Mouse (Mus musculus) heart, postnatal 0 days (tissue): Measurements from ENCODE around the gene Tada2b. TPM values are rescaled to one million over a fixed set of nuclear protein-coding genes. Genes with fewer than 3 reads are reported as not detected.
A peak's percentile ranks its signal among the peaks of the same experiment; 100 is the strongest.

ENCODE experiments used
- ATAC-seq: fragments of 200-750 bp; cut with Nextera tagmentation; 2 replicates; pipeline ENCODE4 v1.8.0; 2017; ENCODE audit warnings: low read depth, moderate number of reproducible peaks, moderate library complexity; ENCODE audit not compliant: insufficient read depth
- DNase-seq: peaks from one replicate; pipeline ENCODE4 v3.0.0-alpha.2; 2016; ENCODE audit warnings: low spot score
- H3K27ac ChIP-seq: fragments of 300-500 bp; sonication (generic); 2 replicates; pipeline ENCODE4 v1.5.1; 2014; ENCODE audit warnings: low read depth, mild to moderate bottlenecking
- H3K27me3 ChIP-seq: fragments of 300-500 bp; sonication (generic); 2 replicates; pipeline ENCODE4 v1.6.1; 2014; ENCODE audit warnings: low read length, mixed read lengths; ENCODE audit not compliant: control insufficient read depth, insufficient read depth
- H3K36me3 ChIP-seq: fragments of 300-500 bp; sonication (generic); replicated peaks from 2 replicates; pipeline ENCODE4 v1.6.1; 2014; ENCODE audit warnings: low read length, mixed read lengths; ENCODE audit not compliant: control insufficient read depth, insufficient read depth
- H3K4me1 ChIP-seq: fragments of 300-500 bp; sonication (generic); 2 replicates; pipeline ENCODE4 v1.6.1; 2014; ENCODE audit warnings: antibody characterized with exemption; ENCODE audit not compliant: control insufficient read depth, insufficient read depth
- H3K4me2 ChIP-seq: fragments of 300-500 bp; sonication (generic); 2 replicates; pipeline ENCODE4 v1.6.1; 2014; ENCODE audit warnings: low read depth, mild to moderate bottlenecking, low read length, moderate library complexity
- H3K4me3 ChIP-seq: fragments of 300-500 bp; sonication (generic); 2 replicates; pipeline ENCODE4 v1.5.1; 2014; ENCODE audit warnings: low read depth, low read length
- H3K9ac ChIP-seq: fragments of 300-500 bp; sonication (generic); replicated peaks from 2 replicates; pipeline ENCODE4 v1.6.1; 2014; ENCODE audit warnings: low read depth, low read length, mixed read lengths
- H3K9me3 ChIP-seq: fragments of 300-500 bp; sonication (generic); replicated peaks from 2 replicates; pipeline ENCODE4 v1.6.1; 2016; ENCODE audit warnings: low read length; ENCODE audit not compliant: control insufficient read depth
- CTCF ChIP-seq: IDR thresholded peaks from 2 replicates; pipeline ENCODE4 v1.5.1; 2016; ENCODE audit warnings: antibody characterized with exemption, control low read depth, low read depth
- EP300 ChIP-seq: IDR thresholded peaks from 2 replicates; pipeline ENCODE4 v1.6.1; 2016; ENCODE audit warnings: antibody characterized with exemption, low read depth
- WGBS: fragments of 180-500 bp; shearing (Covaris S2); extraction: QIAGEN DNeasy Blood & Tissue Kit; methylation state at CpG from one replicate; pipeline ENCODE4 v1.1.7; 2014; 5-methylcytosine and 5-hydroxymethylcytosine counted together
- polyA plus RNA-seq: library from polyadenylated mRNA; unstranded; fragments of >200 nt; fragmentation: Nextera tagmentation; extraction: Ambion mirVana; gene quantifications from 2 replicates; pipeline ENCODE4 v1.2.1, GENCODE M21; 2015
- total RNA-seq: library from RNA; depleted of rRNA; stranded (reverse); fragments of >200 nt; gene quantifications from 2 replicates; pipeline ENCODE4 v1.2.3, GENCODE M21; 2014; ENCODE audit warnings: low replicate concordance

Tada2b gene
- total and polyA plus RNA-seq, 2 experiments from 2014 or later = 1.7 to 10.3 TPM

GRCm38 (mm10) chr5:36472876-36473655 is 11.0 kb downstream of the Tada2b start:
- no peaks in the 10 kb centered on the region for H3K9me3 ChIP-seq
- no peak overlapping the region for H3K9ac ChIP-seq
- no peak overlapping the region for H3K4me3 ChIP-seq
- H3K27ac ChIP-seq = no peak overlapping the region
- 75% methylated on average over 4 of the region's 4 CpGs for WGBS
- DNase-seq = no peak
- ATAC-seq = no peak
- TF ChIP-seq EP300 (no peak), CTCF (no peak)
- H3K4me1 ChIP-seq = no peaks in the 10 kb centered on the region
- peaks cover 54% of the 10 kb centered on the region for H3K36me3 ChIP-seq
- H3K27me3 ChIP-seq = no peaks in the 10 kb centered on the region
- no peak overlapping the region for H3K4me2 ChIP-seq

- no peak for ATAC-seq
- 93% methylated on average over 8 of the region's 8 CpGs for WGBS
- Histone ChIP-seq H3K27me3 (no peaks in the 10 kb centered on the region), H3K36me3 (peaks cover 49% of the 10 kb centered on the region), H3K9ac (no peak overlapping the region), H3K4me1 (peaks cover under 1% of the 10 kb centered on the region; the same call in 1 of the 2 replicates), H3K4me2 (no peak overlapping the region), H3K4me3 (no peak overlapping the region), H3K9me3 (no peaks in the 10 kb centered on the region), H3K27ac (no peak overlapping the region)
- DNase-seq = no peak
- no peak for TF ChIP-seq CTCF
- no peak for TF ChIP-seq EP300
Measured at GRCm38 (mm10) chr5:36471206-36471605, 12.9 kb downstream of the Tada2b start.

- WGBS = 12% methylated on average over 8 of the region's 8 CpGs
- H3K9ac ChIP-seq = peak overlapping the region; percentile 80
- peak overlapping the region; percentile 79 for H3K4me2 ChIP-seq
- ATAC-seq (no peak), DNase-seq (no peak)
- H3K27me3 ChIP-seq = no peaks in the 10 kb centered on the region
- H3K9me3 ChIP-seq = no peaks in the 10 kb centered on the region
- H3K36me3 ChIP-seq = peaks cover 17% of the 10 kb centered on the region
- TF ChIP-seq EP300 (no peak), CTCF (no peak)
- peaks cover 12% of the 10 kb centered on the region; the same call in 1 of the 2 replicates for H3K4me1 ChIP-seq
- H3K27ac ChIP-seq = peak overlapping the region; percentile 80; the same call in 1 of the 2 replicates
- H3K4me3 ChIP-seq = peak overlapping the region; percentile 82
Measured at GRCm38 (mm10) chr5:36465889-36466288, 18.2 kb downstream of the Tada2b start.

- no peaks in the 10 kb centered on the region for H3K9me3 ChIP-seq
- H3K27ac ChIP-seq = peak within 1 kb of the TSS; percentile 80
- TF ChIP-seq CTCF (no peak), EP300 (no peak)
- peak within 1 kb of the TSS; percentile 80 for H3K9ac ChIP-seq
- peak; percentile 94 for ATAC-seq
- peaks cover 9% of the 10 kb centered on the region for H3K36me3 ChIP-seq
- under 1% methylated on average over 68 of the region's 68 CpGs for WGBS
- no peaks in the 10 kb centered on the region for H3K27me3 ChIP-seq
- DNase-seq = peak; percentile 100
- peaks cover 12% of the 10 kb centered on the region; the same call in 1 of the 2 replicates for H3K4me1 ChIP-seq
- peak within 1 kb of the TSS; percentile 82 for H3K4me3 ChIP-seq
- H3K4me2 ChIP-seq = peak within 1 kb of the TSS; percentile 89
Measured at GRCm38 (mm10) chr5:36464709-36465661, 19.1 kb downstream of the Tada2b start, which contains the start of gene Grpel1. TSS of gene Grpel1 (plus strand) at chr5:36464998.

GRCm38 (mm10) chr5:36463391-36463790 is 20.7 kb downstream of the Tada2b start:
- Histone ChIP-seq H3K9ac (no peak overlapping the region), H3K4me2 (no peak overlapping the region), H3K4me3 (no peak overlapping the region), H3K4me1 (peaks cover 12% of the 10 kb centered on the region; the same call in 1 of the 2 replicates), H3K27ac (no peak overlapping the region), H3K9me3 (no peaks in the 10 kb centered on the region), H3K27me3 (no peaks in the 10 kb centered on the region), H3K36me3 (no peaks in the 10 kb centered on the region)
- no peak for TF ChIP-seq CTCF
- no peak for TF ChIP-seq EP300
- no peak for ATAC-seq
- 62% methylated on average over 5 of the region's 5 CpGs for WGBS
- no peak for DNase-seq
